Mouse (Mus musculus): Measurements from ENCODE around the gene Cux1. TPM values are rescaled to one million over a fixed set of nuclear protein-coding genes. Genes with fewer than 3 reads are reported as not detected.

Cux1 gene
- polyA plus RNA-seq, 1 experiment from 2014 or later: 121 TPM

DNA sequence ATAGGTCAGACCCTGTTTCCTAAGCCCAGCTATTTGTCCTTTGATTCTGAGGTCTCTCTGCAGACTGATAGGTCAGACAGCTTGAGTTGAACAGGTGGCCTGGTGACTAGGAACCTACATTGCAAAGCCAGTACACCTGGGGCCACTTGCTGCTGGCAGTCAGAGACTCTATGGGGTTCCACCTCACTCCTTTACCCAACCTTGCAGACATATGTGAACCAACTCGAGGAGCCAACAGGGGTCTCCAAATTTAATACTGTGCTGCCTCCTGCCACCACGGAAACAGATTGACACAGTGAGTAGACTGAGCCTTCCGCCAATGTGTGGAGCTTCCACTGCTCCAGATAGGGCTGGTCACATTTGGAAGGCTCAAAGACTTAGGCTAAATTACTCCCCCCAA is 78.6 kb downstream of the Cux1 start:
- Histone ChIP-seq H3K27ac (no peak overlapping the region), H3K36me3 (replicated peaks) (no peaks in the 10 kb centered on the region), H3K4me3 (no peak overlapping the region), H3K4me2 (no peak overlapping the region), H3K27me3 (replicated peaks) (no peaks in the 10 kb centered on the region), H3K9me3 (no peaks in the 10 kb centered on the region), H3K9ac (no peak overlapping the region), H3K4me1 (no peaks in the 10 kb centered on the region)
- no peak for ATAC-seq (replicated peaks)
- 80% methylated on average over 3 of the region's 3 CpGs for WGBS

DNA sequence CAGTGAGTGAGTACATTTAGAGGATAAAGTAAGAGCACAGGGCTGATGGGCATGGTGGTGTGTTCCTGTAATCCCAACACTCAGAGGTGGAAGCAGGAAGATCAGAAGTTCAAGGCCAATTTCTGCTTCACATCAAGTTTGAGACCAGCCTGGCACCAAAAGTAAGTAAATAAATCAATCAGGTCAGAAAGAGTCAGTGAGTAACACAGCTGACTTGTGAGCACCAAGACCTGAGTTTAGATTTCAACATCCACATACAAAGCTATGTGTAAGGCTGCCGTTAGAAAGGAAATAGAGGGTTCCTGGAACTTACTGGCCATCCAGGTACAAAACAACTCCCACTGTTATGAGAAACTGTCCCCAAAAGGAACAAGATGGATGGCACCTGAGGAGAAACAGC is 79.1 kb downstream of the Cux1 start:
- Histone ChIP-seq H3K36me3 (replicated peaks) (no peaks in the 10 kb centered on the region), H3K9ac (no peak overlapping the region), H3K4me1 (no peaks in the 10 kb centered on the region), H3K9me3 (no peaks in the 10 kb centered on the region), H3K27ac (no peak overlapping the region), H3K27me3 (replicated peaks) (no peaks in the 10 kb centered on the region), H3K4me2 (no peak overlapping the region), H3K4me3 (no peak overlapping the region)
- 94% methylated on average over 1 of the region's 1 CpGs for WGBS
- ATAC-seq (replicated peaks): no peak

DNA sequence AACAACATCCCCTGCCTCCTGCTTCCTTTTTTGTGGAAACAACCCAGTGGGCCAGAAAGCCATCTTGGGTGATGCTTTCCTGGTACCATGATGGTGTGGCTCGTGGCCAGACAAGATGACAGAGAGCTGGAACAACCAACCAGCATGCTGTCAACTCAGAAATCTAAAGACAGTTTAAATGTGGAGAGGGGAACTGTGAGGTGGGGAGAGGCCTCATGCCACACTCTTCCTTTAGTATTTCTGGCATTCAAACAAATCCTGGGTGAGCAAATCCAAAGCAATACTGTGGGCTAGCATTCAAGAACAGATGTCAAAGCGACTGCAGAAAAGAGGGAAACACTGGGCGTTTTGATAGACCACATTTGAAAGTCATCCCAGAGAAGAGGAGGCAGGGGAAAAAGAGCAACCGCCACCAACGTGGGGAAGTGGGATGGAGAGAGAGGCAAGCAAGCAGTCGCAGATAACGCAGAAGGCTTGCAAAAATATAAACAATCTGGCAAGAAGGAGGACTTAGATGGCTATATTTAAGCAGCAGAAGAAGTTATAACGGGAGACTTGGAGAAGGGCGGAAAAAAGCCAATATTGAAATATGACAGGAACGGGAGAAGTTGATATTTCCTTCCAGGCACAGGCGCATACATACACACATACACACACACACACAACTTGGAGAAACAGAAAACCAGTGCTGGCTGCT is 79.7 kb downstream of the Cux1 start:
- no peak overlapping the region for H3K4me2 ChIP-seq
- no peaks in the 10 kb centered on the region for H3K27me3 ChIP-seq (replicated peaks)
- H3K27ac ChIP-seq: no peak overlapping the region
- H3K4me1 ChIP-seq: no peaks in the 10 kb centered on the region
- WGBS: 72% methylated on average over 11 of the region's 11 CpGs
- H3K36me3 ChIP-seq (replicated peaks): no peaks in the 10 kb centered on the region
- H3K4me3 ChIP-seq: no peak overlapping the region
- ATAC-seq (replicated peaks): no peak
- no peak overlapping the region for H3K9ac ChIP-seq
- H3K9me3 ChIP-seq: no peaks in the 10 kb centered on the region

DNA sequence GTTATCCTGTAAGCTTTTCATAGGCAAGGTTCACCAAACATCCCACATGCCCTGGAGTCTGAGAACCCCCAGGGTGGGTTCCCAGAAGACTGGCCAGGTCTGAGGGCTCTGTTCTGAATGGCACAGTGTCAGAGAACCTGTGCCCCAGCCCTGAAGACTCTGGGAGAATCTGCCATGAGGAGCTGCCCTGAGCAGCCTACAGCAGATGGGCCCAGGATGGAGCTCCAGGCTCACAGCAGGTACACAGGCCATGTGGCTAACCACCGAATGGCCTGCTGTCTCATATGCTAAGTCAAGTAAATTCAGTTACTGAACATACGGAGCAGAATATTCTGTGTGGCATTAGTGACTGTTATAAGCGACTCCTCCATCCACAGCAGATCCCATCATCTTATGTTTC is 80.9 kb downstream of the Cux1 start:
- Histone ChIP-seq H3K27me3 (replicated peaks) (no peaks in the 10 kb centered on the region), H3K9me3 (no peaks in the 10 kb centered on the region), H3K36me3 (replicated peaks) (no peaks in the 10 kb centered on the region), H3K9ac (no peak overlapping the region), H3K27ac (no peak overlapping the region), H3K4me3 (no peak overlapping the region), H3K4me1 (no peaks in the 10 kb centered on the region), H3K4me2 (no peak overlapping the region)
- ATAC-seq (replicated peaks): no peak
- WGBS: 86% methylated on average over 3 of the region's 3 CpGs

DNA sequence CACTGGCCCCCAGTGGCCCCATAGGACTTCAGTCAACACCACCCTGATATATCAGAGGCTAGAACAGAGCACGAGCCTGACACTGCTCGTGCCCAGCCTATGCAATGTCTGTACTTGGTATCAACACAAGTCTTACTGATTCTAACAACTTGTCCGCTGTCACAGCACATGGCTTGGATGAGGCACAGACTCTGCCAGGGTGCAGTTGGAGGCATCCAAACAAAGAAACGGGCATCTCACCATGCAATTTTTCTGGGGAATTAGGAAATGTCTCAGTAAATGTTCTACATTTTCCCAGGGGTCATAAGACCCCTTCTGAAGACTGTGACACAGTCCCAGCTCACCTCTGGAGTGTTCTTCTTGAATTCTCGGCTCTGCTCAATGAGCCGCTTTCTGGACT is 81.9 kb downstream of the Cux1 start:
- H3K9ac ChIP-seq: no peak overlapping the region
- no peaks in the 10 kb centered on the region for H3K27me3 ChIP-seq (replicated peaks)
- H3K4me3 ChIP-seq: no peak overlapping the region
- ATAC-seq (replicated peaks): no peak
- H3K27ac ChIP-seq: no peak overlapping the region
- no peaks in the 10 kb centered on the region for H3K36me3 ChIP-seq (replicated peaks)
- H3K4me2 ChIP-seq: no peak overlapping the region
- 93% methylated on average over 6 of the region's 6 CpGs for WGBS
- no peaks in the 10 kb centered on the region for H3K9me3 ChIP-seq
- no peaks in the 10 kb centered on the region for H3K4me1 ChIP-seq

DNA sequence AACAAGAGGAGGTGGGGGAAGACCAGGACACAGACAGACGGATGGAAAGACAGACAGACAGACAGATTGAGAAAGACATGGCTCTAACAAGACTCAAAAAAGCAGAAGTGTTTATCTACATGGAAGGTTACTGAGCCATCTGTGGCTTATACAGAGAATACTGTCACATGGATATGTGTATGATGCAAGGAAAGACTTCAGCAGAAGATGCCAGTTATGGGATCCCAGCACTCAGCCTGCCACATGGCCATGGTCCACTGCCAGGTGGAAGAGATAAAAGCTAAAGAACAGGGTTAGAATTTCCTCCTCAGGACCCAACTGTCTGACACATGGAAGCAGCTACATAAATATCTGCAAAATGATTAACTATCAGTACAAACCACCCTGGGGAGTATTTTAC is 84.9 kb downstream of the Cux1 start:
- Histone ChIP-seq H3K4me1 (no peaks in the 10 kb centered on the region), H3K9ac (no peak overlapping the region), H3K36me3 (replicated peaks) (no peaks in the 10 kb centered on the region), H3K27me3 (replicated peaks) (no peaks in the 10 kb centered on the region), H3K4me2 (no peak overlapping the region), H3K4me3 (no peak overlapping the region), H3K27ac (no peak overlapping the region), H3K9me3 (no peaks in the 10 kb centered on the region)
- WGBS: 89% methylated on average over 1 of the region's 1 CpGs
- no peak for ATAC-seq (replicated peaks)

DNA sequence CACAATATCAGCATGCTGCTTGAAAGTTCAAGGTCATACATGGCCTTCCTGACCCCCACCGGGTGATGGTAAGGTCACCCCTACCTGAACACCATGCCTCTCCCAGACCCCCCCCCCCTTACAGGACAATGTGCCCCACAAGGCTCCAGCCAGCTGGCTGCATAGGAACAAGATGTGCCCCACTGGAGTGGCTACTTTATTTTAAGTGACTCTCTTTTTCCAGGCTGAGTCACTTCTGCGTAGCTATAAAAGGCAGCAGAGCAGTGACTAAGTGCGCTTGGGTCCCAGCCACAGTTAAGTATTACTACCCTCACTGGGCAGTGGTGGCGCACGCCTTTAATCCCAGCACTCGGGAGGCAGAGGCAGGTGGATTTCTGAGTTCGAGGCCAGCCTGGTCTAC is 86.7 kb downstream of the Cux1 start:
- WGBS: 90% methylated on average over 7 of the region's 7 CpGs
- H3K4me1 ChIP-seq: no peaks in the 10 kb centered on the region
- H3K9ac ChIP-seq: no peak overlapping the region
- no peak overlapping the region for H3K4me3 ChIP-seq
- no peak overlapping the region for H3K4me2 ChIP-seq
- no peaks in the 10 kb centered on the region for H3K9me3 ChIP-seq
- no peaks in the 10 kb centered on the region for H3K36me3 ChIP-seq (replicated peaks)
- H3K27ac ChIP-seq: no peak overlapping the region
- no peaks in the 10 kb centered on the region for H3K27me3 ChIP-seq (replicated peaks)
- no peak for ATAC-seq (replicated peaks)

DNA sequence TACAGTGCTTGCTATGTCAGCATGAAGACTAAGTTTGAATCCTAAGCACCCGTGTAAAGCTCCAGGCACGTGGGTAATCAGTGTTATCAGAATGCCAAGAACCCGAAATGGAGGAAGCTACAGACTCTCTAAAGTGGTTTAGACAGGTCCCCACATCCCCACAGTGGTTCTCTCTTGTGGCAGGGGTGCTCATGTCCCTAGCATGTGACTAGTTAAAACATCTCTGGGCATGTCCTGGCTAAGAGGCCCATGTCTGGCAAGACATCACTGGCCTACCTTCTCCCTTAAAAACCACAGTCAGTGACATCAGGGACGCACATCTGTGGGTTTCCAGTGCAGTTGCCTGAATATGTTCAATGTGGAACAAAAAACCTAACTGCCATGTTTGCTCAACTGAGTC is 87.5 kb downstream of the Cux1 start:
- no peak overlapping the region for H3K4me2 ChIP-seq
- H3K27me3 ChIP-seq (replicated peaks): no peaks in the 10 kb centered on the region
- ATAC-seq (replicated peaks): no peak
- no peaks in the 10 kb centered on the region for H3K36me3 ChIP-seq (replicated peaks)
- no peak overlapping the region for H3K27ac ChIP-seq
- H3K9me3 ChIP-seq: no peaks in the 10 kb centered on the region
- no peak overlapping the region for H3K4me3 ChIP-seq
- H3K9ac ChIP-seq: no peak overlapping the region
- H3K4me1 ChIP-seq: no peaks in the 10 kb centered on the region
- WGBS: 87% methylated on average over 4 of the region's 4 CpGs

DNA sequence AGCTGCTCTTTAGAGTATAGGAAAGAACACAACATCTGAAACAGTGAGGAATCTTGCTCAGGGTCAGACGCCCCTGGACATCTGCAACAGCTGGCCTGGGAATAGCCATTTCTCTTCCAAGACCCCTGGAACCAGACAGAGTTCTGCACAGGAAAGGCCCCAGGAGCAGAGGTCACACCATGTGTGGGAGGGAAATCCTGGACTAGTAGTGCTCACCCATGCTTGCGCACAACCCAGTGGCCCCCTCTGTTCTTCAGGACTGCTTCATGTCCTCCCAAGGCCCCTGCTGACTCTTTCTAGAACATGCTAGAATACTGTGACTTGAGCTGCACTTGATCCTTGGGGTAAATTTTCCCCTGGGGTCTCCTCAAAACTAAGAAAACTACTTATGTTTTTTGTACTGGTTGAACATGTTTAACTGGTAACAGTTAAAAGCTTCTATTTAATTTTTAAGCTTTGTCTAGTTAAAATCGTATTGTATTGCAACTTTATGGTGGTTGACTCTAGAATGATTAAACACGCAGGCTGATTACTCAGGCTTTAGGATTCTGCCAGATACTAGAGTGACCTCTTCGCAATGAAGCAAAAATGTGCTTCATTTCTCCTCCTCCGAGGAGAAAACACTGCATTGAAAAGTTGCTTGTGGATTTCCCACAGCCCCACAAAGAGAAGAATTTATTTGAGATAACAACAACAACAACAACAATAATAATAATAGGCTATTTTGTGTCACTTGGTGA is 88.1 kb downstream of the Cux1 start:
- whole genome bisulfite sequencing: 92% methylated on average over 6 of the region's 6 CpGs

DNA sequence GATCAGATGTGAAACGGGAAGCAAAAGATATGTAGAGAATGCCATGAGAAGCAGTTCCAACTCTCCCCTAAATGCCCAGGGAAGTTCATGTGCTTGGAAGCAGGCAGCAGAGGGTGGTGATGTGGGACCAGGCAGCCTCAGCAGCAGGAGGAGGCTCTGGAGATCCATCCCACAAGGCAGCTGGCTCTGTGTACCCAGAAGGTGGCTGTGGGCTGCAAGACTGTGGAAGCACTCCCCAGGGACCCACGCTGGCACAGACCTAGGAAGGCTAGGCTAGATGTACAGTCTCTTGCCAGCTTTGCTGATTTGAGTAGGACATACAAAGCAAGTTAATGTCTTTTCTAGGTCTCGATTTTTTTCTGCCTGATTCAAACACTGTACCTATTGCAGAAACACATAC is 91.0 kb downstream of the Cux1 start:
- Histone ChIP-seq H3K27me3 (replicated peaks) (no peaks in the 10 kb centered on the region), H3K4me3 (no peak overlapping the region), H3K36me3 (replicated peaks) (no peaks in the 10 kb centered on the region), H3K9ac (no peak overlapping the region), H3K27ac (no peak overlapping the region), H3K4me1 (peaks cover 11% of the 10 kb centered on the region), H3K9me3 (no peaks in the 10 kb centered on the region), H3K4me2 (no peak overlapping the region)
- WGBS: 90% methylated on average over 3 of the region's 3 CpGs
- no peak for ATAC-seq (replicated peaks)

More for the DNA sequence above, 88.1 kb downstream of the Cux1 start:
- Histone ChIP-seq H3K4me1 (no peaks in the 10 kb centered on the region), H3K4me2 (no peak overlapping the region), H3K4me3 (no peak overlapping the region), H3K27ac (no peak overlapping the region), H3K27me3 (replicated peaks) (no peaks in the 10 kb centered on the region), H3K9ac (no peak overlapping the region), H3K36me3 (replicated peaks) (no peaks in the 10 kb centered on the region), H3K9me3 (no peaks in the 10 kb centered on the region)
- ATAC-seq (replicated peaks): no peak

DNA sequence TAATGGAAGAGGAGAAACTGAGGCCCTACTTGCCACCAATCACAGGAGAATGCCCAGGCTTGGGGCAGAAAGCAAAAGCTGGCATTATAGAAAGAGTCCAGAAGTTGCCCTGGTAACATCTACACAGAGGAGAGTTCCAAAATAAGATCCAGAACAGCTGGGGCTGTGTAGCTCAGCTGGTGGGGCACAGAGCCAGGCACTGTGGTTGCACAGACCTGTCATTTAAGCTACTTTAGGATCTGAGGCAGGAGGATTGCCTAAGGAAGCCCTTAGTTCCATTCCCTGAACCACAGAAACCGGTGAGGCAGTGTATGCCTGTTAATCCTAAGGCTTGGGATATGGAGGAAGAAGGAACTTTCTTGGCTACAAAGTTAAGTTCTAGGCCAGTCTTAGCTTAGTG is 92.1 kb downstream of the Cux1 start:
- 96% methylated on average over 1 of the region's 1 CpGs for WGBS
- H3K27ac ChIP-seq: no peak overlapping the region

DNA sequence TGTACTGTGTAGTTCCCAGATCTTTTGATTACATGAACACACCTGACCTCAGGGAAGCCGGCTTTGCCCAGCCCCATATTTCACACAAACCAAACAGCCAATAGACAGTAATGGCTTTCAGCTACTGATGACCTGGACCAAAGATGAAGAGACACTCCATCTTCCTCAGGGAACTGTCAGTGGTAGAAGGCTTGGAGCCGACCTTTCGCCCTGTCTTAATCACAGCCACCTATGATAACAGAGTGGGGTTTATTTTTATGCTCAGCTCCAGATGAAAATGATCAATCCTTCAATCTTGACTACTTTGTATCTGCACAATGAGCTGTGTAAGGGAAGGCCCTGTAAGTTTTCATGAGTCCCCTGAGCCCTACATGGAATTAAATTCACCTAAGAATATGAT is 93.2 kb downstream of the Cux1 start:
- H3K36me3 ChIP-seq (replicated peaks): no peaks in the 10 kb centered on the region
- no peak overlapping the region for H3K27ac ChIP-seq
- 78% methylated on average over 3 of the region's 3 CpGs for WGBS
- H3K27me3 ChIP-seq (replicated peaks): no peaks in the 10 kb centered on the region
- H3K4me1 ChIP-seq: peaks cover 15% of the 10 kb centered on the region
- H3K4me3 ChIP-seq: no peak overlapping the region
- no peak overlapping the region for H3K4me2 ChIP-seq
- H3K9ac ChIP-seq: no peak overlapping the region
- no peak for ATAC-seq (replicated peaks)
- no peaks in the 10 kb centered on the region for H3K9me3 ChIP-seq

More for the DNA sequence above, 92.1 kb downstream of the Cux1 start:
- no peak overlapping the region for H3K4me3 ChIP-seq
- H3K27me3 ChIP-seq (replicated peaks): no peaks in the 10 kb centered on the region
- no peaks in the 10 kb centered on the region for H3K36me3 ChIP-seq (replicated peaks)
- ATAC-seq (replicated peaks): no peak
- no peak overlapping the region for H3K4me2 ChIP-seq
- H3K4me1 ChIP-seq: peaks cover 11% of the 10 kb centered on the region
- no peak overlapping the region for H3K9ac ChIP-seq
- H3K9me3 ChIP-seq: no peaks in the 10 kb centered on the region

DNA sequence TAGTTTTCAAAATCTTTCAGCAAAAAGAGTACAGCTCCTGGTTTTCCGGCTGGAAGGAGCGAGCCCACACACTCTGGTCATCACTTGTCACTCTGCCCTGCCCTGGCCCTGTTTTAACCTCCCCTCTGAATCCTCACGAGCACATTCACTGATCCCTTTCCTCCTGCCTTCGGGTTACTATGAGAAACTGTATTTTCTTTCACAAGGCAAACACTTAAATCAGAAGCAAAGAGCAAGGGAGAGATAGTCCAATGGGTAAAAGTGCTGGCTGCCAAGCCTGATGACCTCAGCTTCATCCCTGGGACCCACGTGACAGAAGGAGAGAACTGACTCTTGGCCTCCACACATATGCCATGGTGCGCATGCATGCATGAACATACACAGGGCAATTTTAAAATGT is 94.0 kb downstream of the Cux1 start:
- H3K9me3 ChIP-seq: no peaks in the 10 kb centered on the region
- H3K4me3 ChIP-seq: no peak overlapping the region
- no peaks in the 10 kb centered on the region for H3K36me3 ChIP-seq (replicated peaks)
- ATAC-seq (replicated peaks): no peak
- H3K9ac ChIP-seq: no peak overlapping the region
- no peak overlapping the region for H3K27ac ChIP-seq
- H3K4me2 ChIP-seq: no peak overlapping the region
- peaks cover 19% of the 10 kb centered on the region for H3K4me1 ChIP-seq
- no peaks in the 10 kb centered on the region for H3K27me3 ChIP-seq (replicated peaks)
- WGBS: 35% methylated on average over 6 of the region's 6 CpGs

Measured in midbrain, embryonic 15.5 days (tissue).